Mouse (Mus musculus): Measurements from ENCODE around the gene Cd164. TPM values are rescaled to one million over a fixed set of nuclear protein-coding genes. Genes with fewer than 3 reads are reported as not detected.

Cd164 gene
- polyA plus RNA-seq, 1 experiment from 2014 or later = 78.2 TPM

DNA sequence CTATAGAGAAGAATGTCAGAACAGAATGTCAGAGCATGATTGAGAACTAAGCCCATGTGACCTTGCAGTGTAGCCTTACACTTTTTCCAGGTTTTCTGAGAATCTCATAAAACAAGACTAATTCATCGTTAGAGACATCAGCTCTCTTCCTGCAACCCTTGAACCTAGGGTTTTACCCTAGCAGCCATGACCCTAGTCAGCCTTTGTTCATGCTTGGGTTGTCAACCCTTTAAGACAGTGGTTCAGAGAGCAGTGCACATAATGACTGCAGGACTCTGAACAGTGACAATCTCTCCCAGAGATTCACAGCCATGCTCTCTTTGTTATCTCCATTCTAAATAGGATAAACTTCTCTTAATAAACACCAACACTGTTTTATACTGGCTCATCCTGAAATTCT is 59.3 kb downstream of the Cd164 start:
- ATAC-seq = no peak
- Histone ChIP-seq H3K27me3 (no peaks in the 10 kb centered on the region), H3K9me3 (replicated peaks) (no peaks in the 10 kb centered on the region), H3K9ac (no peak overlapping the region), H3K27ac (no peak overlapping the region), H3K4me3 (no peak overlapping the region), H3K36me3 (ENCODE audit: poor library complexity, severe bottlenecking) (no peaks in the 10 kb centered on the region), H3K4me2 (no peak overlapping the region), H3K4me1 (peaks cover 6% of the 10 kb centered on the region; the same call in 1 of the 2 replicates)
- 71% methylated on average over 1 of the region's 1 CpGs for WGBS

GRCm38 (mm10) chr10:41580441-41580840 is 61.2 kb downstream of the Cd164 start:
- ATAC-seq = no peak
- no peak overlapping the region for H3K9ac ChIP-seq
- H3K9me3 ChIP-seq (replicated peaks) = no peaks in the 10 kb centered on the region
- 85% methylated on average over 4 of the region's 4 CpGs for WGBS
- H3K4me3 ChIP-seq = no peak overlapping the region
- H3K4me2 ChIP-seq = no peak overlapping the region
- H3K4me1 ChIP-seq = peaks cover 6% of the 10 kb centered on the region; the same call in 1 of the 2 replicates
- H3K36me3 ChIP-seq (ENCODE audit: poor library complexity, severe bottlenecking) = no peaks in the 10 kb centered on the region
- no peaks in the 10 kb centered on the region for H3K27me3 ChIP-seq
- no peak overlapping the region for H3K27ac ChIP-seq

Other genes starting within 250 kb of the Cd164 start
- gene Fig4, start 216.2 kb upstream of the Cd164 start, polyA plus RNA-seq (2015; fragmentation: Nextera tagmentation; extraction: Ambion mirVana) = 22.0 and 24.0 TPM in 2 replicates
- 0.15 and 0.21 TPM in 2 replicates for gene Ak9, start 215.4 kb upstream of the Cd164 start, polyA plus RNA-seq (2015; fragmentation: Nextera tagmentation; extraction: Ambion mirVana)
- gene Zbtb24, start 69.0 kb upstream of the Cd164 start, polyA plus RNA-seq (2015; fragmentation: Nextera tagmentation; extraction: Ambion mirVana) = 19.1 and 19.8 TPM in 2 replicates
- 35.9 and 41.9 TPM in 2 replicates for gene Mical1, start 43.1 kb upstream of the Cd164 start, polyA plus RNA-seq (2015; fragmentation: Nextera tagmentation; extraction: Ambion mirVana)
- 40.6 and 49.8 TPM in 2 replicates for gene Smpd2, start 29.0 kb upstream of the Cd164 start, polyA plus RNA-seq (2015; fragmentation: Nextera tagmentation; extraction: Ambion mirVana)
- gene Ppil6, start 29.0 kb upstream of the Cd164 start, polyA plus RNA-seq (2015; fragmentation: Nextera tagmentation; extraction: Ambion mirVana) = 1.8 and 1.9 TPM in 2 replicates
- gene Ccdc162, start 197.2 kb downstream of the Cd164 start, polyA plus RNA-seq (2015; fragmentation: Nextera tagmentation; extraction: Ambion mirVana) = 0.31 and 0.82 TPM in 2 replicates